Mouse (Mus musculus) ES-CJ7 (cell line): Measurements from ENCODE around the gene Batf2.
"Not testable (repeated sequence)": the region's sequence is repeated elsewhere in the genome, so short reads cannot be mapped to it uniquely, and the experiment has no call there.

Experiments used
- DNase-seq: peaks from one replicate; pipeline ENCODE4 v3.0.0; 2011; ENCODE audit warnings: low read depth, low spot score

The Batf2 gene

DNA sequence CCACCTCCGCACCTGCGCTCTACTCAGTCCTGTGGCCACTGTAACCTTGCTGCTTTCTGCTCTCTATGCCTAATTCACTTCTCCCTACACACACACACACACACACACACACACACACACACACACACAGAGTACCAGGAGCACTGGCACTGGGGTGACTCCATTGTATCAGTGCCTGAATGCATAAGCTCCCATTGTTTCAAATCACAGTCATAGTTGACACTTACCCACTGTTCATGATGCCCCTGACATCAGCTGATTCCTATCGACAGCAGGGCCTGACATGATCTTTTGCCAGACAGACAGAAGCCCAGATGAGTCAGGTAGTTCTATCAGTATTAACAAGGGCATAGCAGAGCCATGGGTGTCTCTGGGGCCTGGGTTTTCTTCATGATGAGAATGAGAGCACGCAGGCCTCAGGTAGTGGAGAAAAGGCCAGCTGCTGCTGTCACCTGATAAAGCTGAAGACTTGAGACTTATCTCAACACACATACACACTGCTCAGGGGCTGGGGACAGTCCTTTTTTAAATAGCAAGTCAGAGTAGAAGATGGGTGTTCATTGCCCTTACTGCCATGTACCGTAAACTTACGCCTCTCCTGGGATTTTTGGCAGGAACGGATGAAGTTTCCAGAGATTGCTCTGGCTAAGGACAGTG lies 8.5 kb upstream of the Batf2 start:
- DNase-seq, result no peak

DNA sequence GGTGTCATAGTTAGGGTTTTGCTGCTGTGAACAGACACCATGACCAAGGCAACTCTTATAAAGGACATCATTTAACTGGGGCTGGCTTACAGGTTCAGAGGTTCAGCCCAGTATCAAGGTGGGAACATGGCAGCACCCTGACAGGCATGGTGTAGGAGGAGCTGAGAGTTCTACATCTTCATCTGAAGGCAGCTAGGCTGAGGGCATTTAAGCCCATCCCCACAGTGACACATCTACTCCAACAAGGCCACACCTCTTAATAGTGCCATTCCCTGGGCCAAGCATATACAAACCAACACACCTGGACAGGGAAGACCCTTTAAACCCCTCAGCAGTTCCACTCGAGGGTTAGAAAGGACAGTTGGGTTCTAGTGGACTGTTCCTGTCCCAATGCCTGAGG lies 7.6 kb upstream of the Batf2 start:
- DNase-seq, result not testable (repeated sequence)

DNA sequence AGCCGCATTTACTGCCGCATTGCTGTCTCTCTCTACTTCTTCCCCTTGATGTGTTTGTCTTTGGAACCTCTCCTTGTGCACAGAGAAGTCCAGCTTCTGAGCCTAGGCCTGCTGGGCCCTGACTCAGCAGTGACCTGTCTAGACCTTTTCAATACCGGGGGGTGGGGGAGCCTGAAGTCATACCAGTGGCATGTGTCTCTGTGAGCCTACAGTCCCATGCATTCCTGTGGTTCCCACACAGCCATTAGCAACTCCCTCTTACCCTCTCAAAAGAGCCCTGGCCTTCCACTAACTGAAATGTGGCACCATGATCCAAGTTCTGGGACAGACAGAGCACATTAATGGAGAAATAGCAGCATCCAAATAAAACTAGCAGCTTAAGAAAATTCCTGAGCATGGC lies 4.4 kb upstream of the Batf2 start:
- no peak for DNase-seq

DNA sequence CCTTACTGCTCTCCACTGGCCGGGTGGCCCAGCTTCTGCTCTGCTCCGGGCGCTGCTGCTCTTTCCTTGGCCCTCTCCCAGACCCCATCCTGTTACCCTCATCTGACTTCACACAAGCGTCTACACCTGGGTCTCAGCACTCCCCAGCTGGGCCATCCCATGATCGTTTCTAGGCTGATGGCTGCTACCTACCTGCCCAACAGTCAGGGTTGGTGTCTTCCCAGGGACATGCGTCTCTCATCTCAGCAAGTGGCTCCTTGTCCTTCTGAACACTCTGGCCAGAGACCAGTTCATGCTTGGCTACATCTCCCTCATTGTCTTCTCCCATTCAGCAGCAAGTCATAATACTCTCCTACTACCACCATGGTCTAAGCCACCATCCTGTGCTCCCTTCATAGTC lies 1.1 kb upstream of the Batf2 start:
- DNase-seq, result no peak

DNA sequence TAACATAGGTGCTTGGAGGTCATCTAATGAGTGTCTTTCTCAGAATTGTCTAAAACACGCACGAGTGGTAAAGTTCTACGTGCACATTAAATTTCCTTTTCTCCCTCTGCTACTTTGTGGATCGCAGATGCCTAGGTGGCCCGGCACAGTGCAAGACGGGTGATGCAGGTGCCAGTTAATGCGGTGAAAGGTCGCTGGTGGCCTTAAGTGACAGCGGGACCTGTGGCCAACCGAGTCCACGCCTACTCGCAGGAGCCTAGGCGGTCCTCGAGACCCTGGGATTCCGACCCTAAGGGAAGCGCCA lies 457 bp upstream of the Batf2 start:
- no peak for DNase-seq

DNA sequence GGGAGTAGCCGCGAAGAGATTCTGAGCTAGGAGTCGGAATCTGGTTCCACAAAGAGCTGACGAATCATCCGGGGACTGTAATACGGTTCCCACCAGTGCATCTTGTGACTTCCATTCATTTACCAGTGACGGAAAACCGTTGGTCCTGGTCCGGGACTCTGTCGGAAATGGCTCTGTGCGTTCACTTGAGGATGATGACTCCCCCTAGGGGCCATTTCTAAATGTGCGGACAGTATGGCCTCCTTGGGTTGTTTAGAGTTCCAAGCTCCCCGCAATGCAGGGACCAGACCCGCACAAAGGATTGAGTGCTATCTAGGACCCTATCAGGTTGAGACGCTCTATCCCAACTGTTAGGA lies 589 bp downstream of the Batf2 start, which contains the start of gene Arl2:
TSS of gene Arl2 (minus strand) at position 155 of the 356 bp plus-strand sequence.
- peak; percentile 97 for DNase-seq

DNA sequence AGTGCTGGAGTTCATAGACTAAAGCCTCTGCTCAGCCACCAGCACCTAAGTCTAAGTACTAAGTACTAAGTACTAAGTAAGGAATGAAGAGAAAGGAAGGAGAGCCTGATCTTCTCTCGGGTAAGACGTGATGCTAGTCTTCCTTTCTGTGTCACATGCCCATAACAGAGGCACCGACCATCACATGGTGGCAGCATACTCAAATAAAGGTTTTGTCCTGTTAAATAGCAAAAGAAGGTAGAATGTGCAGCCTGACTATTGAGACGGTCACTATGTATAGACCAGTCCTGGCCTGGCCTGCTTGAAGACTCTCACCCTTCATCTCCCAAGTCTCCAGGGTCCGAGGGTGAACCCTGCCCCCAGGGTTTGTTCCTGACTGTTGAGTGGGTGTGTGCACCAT lies 4.1 kb downstream of the Batf2 start:
- no peak for DNase-seq

DNA sequence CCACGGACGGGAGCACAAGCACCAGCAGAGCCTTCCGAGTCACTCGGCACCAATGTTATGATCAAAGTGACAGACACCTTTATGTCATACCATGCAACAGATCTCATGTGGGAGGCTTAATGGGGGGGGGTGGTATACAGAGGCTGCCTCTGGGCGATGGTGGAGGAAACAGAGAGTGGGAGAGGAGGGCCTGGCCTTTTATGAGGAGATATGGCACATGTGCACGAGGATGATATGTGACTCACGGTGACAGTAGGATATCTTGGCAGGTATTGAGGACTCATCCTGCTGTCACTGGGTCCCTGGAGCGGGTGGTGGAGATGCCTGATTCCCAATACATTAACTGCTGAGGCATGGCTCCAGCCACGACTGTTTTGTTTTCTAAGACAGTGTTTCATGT lies 14.4 kb downstream of the Batf2 start:
- DNase-seq, result no peak

DNA sequence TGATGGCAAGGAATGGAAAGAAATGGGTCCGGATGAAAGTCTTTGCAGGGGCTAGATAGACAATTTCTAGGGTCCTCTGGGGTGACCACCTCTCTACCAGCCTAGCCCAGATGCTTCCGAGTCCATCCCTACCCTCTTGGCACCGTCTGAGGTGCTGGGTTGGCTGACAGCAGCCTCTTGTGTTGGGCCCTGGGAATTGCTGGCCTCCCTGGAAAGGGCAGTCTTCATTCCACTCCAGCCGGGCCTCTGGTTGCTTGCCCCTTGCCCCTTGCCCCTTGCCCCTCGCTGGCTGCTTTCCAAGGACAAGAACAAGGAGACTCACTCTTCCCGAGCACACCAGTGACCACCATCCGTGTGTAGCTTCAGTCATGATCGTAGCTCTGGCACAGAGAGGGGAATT lies 15.6 kb downstream of the Batf2 start:
- no peak for DNase-seq

DNA sequence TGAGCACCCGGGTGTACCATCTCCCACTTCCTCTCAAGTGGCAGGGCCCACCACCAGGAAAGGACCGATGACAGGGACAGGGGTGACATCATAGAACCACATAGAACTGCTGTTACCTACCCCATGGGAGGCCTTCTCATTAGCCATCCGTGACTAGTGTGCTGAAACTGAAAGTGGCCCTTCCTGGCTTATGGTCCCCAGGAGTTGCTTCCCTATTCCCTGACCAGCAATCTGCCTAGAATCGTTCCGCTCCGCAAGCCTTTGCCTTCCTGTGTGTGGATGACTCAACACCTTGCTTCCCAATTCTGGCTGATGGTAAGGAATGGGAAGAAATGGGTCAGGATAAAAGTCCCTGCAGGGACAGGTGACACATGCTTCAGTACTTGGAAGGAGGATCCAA lies 16.4 kb downstream of the Batf2 start:
- no peak for DNase-seq

DNA sequence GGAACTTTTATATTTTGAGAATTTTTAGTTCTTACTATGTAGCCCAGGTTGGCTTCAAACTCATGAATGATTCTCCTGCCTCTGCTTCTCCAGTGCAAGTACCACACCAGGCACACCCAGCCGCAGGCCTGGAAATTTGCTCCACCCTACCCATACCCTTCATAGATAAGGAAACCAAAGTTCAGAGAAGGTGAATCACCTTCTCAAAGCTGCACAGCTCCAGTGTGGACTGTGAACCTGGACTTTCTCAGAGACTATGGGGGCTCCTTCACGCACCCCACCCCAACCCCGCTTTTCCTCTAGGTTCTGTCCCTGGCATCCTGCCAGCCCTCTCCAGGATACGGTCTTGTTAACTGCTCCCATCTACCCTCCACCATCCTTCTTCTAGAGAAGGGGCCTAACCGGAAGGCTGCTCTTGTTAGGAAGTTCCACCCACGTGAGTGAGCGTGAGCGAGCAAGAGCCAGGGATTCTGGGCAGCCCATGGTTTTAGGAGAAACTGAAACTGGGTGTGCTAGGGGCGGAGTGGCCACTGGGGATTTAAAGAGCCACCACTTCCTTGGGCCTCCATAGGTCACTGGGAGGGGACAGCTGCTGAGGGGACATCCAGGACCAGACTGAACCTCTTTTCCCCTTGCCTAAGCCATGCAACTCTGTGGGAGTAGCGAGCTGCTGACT lies 23.2 kb downstream of the Batf2 start:
- no peak for DNase-seq

DNA sequence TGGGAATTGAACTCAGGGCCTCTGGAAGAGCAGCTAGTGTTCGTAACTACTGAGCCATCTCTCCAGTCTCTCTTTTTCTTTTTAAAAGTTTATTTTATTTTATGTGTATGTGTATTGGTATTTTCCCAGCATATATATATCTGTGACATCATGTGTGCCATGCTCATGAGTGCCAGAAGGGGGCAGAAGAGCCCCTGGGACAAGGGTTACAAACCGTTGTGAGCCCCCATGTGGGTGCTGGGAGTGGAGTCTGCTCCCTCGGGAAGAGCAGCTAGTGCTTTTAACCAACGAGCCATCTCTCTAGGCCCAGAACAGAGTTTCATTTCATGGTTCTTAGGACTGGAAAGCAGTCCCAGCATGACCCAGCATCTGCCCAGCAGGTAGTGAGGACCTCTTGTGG lies 26.0 kb downstream of the Batf2 start:
- DNase-seq, result peak; percentile 59

DNA sequence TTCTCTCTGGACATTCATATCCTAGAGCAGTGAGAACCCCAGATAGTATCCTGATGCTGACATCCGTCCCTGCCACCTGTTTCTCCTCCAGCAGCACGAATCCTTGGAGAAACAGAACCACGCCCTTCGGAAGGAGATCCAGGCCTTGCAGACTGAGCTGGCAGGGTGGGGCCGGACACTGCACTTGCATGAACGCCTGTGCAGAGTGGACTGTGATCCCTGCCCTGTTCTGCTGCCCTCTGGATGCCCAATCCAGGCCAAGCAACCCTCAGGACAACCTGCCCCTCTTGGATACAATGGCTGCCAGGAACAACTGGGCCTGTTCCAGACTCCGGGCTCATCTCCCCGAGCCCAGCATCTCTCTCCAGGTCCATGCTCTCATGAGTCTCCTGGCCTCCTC lies 30.4 kb downstream of the Batf2 start:
- peak; percentile 15 for DNase-seq

DNA sequence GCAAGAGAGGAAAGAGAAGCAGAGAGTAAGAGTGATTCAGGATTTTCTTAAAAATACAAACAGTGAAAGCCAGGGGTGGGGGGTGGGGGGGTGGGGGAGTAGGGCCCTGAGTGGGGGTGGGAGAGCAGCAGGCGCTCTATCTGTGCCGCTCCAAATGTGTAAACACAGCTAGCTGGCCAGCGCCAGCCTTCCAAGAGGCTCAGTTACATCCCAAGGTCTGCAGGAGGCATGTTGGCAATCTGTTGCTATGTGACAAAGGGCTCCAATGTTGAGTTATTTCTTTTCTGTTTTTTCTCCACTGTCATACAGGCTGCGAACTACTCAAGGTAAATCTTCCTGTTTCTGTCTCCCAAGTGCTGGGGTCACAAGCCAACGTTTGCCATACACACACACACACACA lies 34.0 kb downstream of the Batf2 start:
- no peak for DNase-seq

DNA sequence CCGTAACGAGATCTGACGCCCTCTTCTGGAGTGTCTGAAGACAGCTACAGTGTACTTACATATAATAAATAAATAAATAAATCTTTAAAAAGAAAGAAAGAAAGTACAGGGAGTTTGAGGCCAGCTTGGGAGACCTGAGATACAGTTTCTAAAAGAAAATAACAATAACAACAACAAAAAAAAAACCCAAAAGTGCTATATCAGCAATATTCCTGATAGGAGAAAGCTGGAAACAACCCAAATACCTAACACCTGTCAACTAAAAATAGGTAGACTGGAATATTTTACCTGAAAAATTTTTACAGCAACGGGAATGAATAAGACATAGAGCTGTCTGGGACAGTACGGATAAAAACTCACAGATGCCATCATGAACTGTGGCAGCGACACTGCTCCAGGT lies 38.0 kb downstream of the Batf2 start:
- no peak for DNase-seq

DNA sequence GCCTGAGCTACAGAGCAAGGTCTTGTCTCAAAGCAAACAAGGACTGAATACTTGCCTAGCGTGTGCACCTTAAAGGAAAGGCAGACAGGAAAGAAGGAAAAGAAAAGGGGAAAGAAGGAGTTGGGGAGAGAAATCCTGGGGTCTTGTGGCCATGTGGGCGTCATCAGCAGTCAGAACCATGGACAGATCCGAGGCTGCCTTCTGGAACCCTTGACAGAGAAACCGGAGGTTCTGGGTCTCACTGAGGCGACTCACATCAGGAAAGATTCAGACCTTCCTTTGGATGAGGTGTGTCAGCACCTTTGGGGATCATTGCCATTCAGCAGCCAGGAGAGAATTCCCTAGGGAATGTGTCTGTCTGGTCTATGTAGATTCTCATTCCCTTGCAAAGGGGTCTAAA lies 40.8 kb downstream of the Batf2 start:
- peak; percentile 52 for DNase-seq

DNA sequence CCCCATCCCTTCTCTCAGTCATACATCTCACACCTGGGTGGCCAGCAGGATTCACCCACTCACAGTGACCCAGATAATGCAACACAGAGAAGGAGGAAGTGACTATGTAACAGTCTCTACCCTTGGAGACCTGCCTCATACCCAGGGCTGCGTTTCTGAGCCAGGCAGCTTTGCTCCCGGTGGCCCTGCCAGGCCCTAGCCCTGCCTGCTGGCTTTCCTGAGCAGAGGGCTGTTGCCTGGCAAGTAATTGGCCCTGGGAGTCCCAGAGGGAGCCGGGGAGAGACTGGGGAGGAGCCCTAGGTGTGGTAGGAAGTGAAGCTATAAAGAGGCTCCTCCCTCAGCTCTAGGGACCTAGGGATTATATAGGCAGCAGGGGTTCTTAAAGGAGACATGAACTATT lies 41.8 kb downstream of the Batf2 start:
- no peak for DNase-seq

DNA sequence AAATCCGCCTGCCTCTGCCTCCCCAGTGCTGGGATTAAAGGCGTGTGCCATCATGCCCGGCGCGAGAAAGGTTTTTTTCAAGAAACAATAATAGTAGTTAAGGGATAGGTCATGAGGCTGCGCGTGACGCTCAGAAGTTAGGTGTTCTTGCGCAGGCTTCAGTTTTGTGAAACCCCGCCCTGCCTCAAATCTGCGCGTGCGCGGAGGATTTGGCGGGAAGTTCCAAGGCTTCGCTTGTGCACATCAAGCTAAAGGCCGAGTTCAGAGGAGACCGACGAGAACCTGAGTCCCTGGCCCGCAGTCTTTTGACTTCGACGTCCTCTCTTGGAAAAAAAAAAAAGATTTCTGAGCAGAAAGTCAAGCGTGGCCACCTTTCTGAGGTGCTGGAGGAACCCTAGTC lies 43.3 kb downstream of the Batf2 start, which contains the start of gene Majin:
TSS of gene Majin (plus strand) at position 258 of the 400 bp plus-strand sequence.
- peak; percentile 79 for DNase-seq

DNA sequence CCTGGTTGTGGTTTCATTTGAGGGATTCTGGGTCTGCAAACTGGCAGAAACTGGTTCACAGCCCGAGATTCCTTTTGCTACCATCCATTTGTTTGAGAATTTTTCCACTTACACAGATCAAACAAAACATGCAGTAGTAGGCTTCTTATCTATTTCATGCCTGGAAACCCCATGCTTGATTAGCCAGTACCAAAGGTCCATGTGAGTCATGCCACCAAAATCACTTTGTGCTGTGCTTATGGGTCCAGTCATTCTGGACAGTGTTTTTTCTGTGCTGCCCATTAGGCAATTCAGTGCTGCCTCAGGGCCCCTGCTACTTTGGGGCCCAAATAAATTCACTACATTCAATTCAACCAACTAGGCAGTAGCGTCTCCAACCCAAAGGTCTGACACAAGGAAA lies 63.5 kb downstream of the Batf2 start:
- DNase-seq, result no peak

DNA sequence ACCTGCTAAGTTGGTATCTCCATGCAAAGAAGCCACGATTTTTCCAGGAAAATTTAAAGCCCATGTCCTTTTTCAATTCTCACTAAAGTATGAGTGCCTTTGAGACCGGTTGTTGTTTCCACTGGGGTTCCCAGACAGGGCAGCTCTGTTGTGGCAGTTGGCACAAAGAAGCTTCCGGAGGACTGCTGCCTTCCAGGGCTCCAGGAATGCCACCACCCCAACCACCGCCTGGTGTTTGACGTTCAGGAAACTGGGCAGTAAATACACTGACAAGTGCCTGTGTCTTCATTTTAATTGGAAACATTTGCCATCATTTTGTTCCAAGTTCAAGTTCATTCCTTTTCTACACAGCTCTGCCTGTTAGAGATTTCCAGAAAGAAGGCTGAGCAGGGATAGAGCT lies 65.9 kb downstream of the Batf2 start:
- DNase-seq, result no peak

DNA sequence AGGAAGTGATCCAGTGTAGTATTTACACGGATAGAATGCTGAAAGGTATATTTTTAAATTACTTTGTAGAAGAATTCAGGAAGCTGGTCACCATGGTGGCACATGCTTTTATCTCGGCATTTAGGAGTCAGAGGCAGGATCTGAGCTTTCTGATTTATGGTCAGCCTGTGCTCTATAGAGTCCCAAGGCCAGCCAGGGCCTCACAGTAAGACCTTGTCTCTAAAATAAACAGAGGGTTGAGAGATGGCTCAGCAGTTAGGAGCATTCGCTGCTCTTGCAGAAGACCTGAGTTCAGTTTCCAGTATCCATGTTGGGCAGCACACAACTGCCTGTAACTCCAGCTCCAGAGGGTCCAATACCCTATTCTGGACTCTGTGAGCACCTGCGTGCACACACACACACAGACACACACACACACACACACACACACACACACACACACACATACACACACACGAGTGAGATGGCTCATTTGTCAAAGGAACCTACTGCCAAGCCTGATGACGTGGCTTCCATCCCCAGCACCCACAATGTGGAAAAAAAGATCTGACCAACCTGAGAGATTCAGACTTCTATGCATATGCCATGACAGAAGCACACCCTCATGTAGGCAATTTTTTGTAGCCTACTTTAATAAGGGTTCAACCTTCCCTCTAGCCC lies 75.4 kb downstream of the Batf2 start:
- no peak for DNase-seq

DNA sequence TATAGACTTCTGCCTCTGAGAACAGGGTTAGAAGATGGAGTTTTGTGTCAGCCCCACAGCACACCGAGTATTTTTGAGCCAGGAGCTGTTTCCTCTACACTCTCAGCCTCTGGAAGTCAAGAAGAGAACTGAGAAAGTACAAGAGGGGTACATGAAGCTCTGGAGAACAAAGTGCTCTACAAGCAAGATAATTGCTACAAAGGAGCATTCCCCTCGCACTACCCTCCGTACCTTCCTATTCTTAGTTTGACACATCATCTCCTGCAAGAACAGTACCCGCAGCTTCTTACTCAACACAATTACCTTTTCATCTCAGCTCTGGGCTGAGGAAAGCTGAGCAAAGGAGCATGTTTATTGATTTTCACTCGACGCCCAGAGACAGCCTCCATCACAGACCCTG lies 77.8 kb downstream of the Batf2 start:
- DNase-seq, result no peak
